Mouse (Mus musculus) CD8-positive naive resting alpha-beta T cell, adult 2 months (primary cell): ENCODE data around the gene Zfp652.
"Not testable (repeated sequence)": the region's sequence is repeated elsewhere in the genome, so short reads cannot be mapped to it uniquely, and the experiment has no call there.

Source experiments
- DNase-seq, 2 experiments: peaks; one replicate each; pipeline ENCODE4 v3.0.0; 2022; ENCODE audit warnings: low read depth in 2 of 2, low spot score in 2 of 2

The Zfp652 gene

GRCm38 (mm10) chr11:95712563-95713224 is at the start of gene Zfp652:
Zfp652 (plus strand) TSS chr11:95712673.
- DNase-seq = peak; percentile 88 to 89

- peak; percentile 89 to 91 for DNase-seq
Observed at GRCm38 (mm10) chr11:95666529-95667149, 45.8 kb upstream of the Zfp652 start, which contains the start of gene Phb. Phb (plus strand) TSS chr11:95666957.

- DNase-seq = peak; percentile 44 to 56
Observed at GRCm38 (mm10) chr11:95667177-95667576, 45.3 kb upstream of the Zfp652 start.

- DNase-seq = not testable (repeated sequence)
Observed at GRCm38 (mm10) chr11:95668086-95668485, 44.4 kb upstream of the Zfp652 start.

- DNase-seq = no peak
Observed at GRCm38 (mm10) chr11:95675498-95675897, 37.0 kb upstream of the Zfp652 start.

GRCm38 (mm10) chr11:95676307-95676706 is 36.2 kb upstream of the Zfp652 start:
- DNase-seq = peak; percentile 45 to 58

- DNase-seq = no peak
Observed at GRCm38 (mm10) chr11:95677925-95678701, 34.4 kb upstream of the Zfp652 start.

GRCm38 (mm10) chr11:95681995-95682601 is 30.4 kb upstream of the Zfp652 start:
- no peak for DNase-seq

GRCm38 (mm10) chr11:95682946-95683345 is 29.5 kb upstream of the Zfp652 start:
- DNase-seq = no peak

GRCm38 (mm10) chr11:95686031-95686430 is 26.4 kb upstream of the Zfp652 start:
- peak; percentile 70 to 73 for DNase-seq

GRCm38 (mm10) chr11:95687084-95687656 is 25.3 kb upstream of the Zfp652 start:
- no peak for DNase-seq

- peak; percentile 13 to 25 for DNase-seq
Observed at GRCm38 (mm10) chr11:95688515-95688914, 24.0 kb upstream of the Zfp652 start.

GRCm38 (mm10) chr11:95688981-95689380 is 23.5 kb upstream of the Zfp652 start:
- peak; percentile 8 to 21 for DNase-seq

- DNase-seq = no peak
Observed at GRCm38 (mm10) chr11:95689544-95689943, 22.9 kb upstream of the Zfp652 start.

- DNase-seq = no peak
Observed at GRCm38 (mm10) chr11:95698541-95698940, 13.9 kb upstream of the Zfp652 start.

GRCm38 (mm10) chr11:95700778-95701739 is 11.4 kb upstream of the Zfp652 start:
- no peak for DNase-seq

GRCm38 (mm10) chr11:95704032-95704969 is 8.2 kb upstream of the Zfp652 start:
- DNase-seq = no peak

- no peak for DNase-seq
Observed at GRCm38 (mm10) chr11:95704970-95705330, 7.5 kb upstream of the Zfp652 start.

- no peak for DNase-seq
Observed at GRCm38 (mm10) chr11:95709534-95710040, 2.9 kb upstream of the Zfp652 start.
